Mouse (Mus musculus): Measurements from ENCODE around the gene Nedd9.

DNA sequence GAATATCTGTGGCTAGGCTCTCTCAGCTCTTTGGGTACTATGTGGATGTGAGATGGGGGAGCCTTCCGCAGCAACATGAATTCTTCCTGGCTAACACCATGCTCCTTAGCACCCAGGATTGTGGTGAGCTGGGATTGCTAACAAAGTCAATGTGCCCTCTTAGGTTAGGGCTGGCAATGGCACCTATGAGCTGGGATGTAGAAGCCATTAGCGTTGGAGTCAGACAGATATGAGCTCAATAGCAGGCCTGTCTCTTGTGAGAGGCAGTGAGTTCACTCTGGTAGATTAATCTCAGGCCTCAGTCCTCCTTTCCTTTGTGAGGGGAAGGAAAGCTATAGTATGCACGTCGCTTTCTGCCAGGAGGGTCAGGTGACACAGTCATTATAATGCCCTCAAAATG is 157.1 kb downstream of the Nedd9 start:
- no peak for TF ChIP-seq CTCF (IDR thresholded peaks at IDR 0.05; ENCODE audit: low read depth, low read length)
- TF ChIP-seq GATA1 (IDR thresholded peaks at IDR 0.05; ENCODE audit: borderline replicate concordance, low read length), result no peak
